Mouse (Mus musculus): Measurements from ENCODE around the gene Hemk1. TPM values are rescaled to one million over a fixed set of nuclear protein-coding genes. Genes with fewer than 3 reads are reported as not detected.
"Not testable (repeated sequence)": the region's sequence is repeated elsewhere in the genome, so short reads cannot be mapped to it uniquely, and the experiment has no call there.

Gene Hemk1
- total RNA-seq, 2 experiments from 2014 or later = 16.5 to 16.6 TPM

DNA sequence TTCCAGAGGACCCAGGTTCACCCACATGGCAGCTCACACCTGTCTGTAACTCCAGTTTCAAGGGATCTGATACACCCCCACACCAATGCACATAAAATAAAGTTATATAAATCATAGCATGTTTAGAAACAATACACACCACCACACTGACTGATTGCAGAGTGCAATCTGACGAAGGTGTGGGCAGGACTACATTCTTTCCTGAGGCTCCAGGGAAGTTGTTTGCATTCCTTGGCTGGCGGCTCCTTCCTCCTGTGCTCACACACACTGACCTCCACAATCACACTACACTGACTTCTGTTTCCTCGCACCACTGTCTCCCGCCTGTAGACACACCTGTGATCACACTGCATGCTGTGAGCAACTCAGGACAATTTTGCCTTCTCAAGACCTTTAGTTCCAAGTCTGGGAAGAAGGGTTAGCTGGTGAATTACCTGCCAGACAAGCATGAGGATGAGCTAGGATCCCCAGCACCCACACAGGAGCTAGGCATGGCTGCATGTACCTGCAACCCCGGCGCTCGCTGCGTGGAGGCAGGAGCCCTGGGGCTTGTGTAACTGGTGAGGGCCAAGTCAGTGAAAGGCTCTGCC is 15.6 kb downstream of the Hemk1 start:
- DNase-seq (ENCODE audit: low spot score in 2 of 2) = no peak
- intact Hi-C loops (cut with DNase I) = no loop called here

DNA sequence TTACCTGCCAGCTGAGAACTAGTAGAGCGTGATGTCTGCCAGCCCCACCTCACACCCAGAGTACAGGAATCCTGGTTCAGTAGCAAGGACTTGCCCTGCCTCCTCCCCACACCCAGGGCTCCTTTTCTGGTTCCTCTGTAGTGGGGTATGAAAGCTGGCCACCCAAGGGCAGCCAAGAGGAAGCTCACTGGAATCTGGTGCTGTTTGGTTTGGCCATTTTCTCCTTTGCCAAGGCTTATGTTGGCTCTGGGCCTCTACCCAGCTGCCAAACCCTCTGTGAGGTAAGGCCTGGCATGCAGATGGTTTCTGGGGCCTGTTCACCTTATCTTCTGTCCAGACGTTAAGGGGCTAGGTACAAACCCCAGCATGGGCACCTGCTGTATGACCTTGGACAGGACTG is 22.4 kb downstream of the Hemk1 start:
- no peak for DNase-seq (ENCODE audit: low spot score in 2 of 2)
- intact Hi-C loops (cut with DNase I) = no loop called here

DNA sequence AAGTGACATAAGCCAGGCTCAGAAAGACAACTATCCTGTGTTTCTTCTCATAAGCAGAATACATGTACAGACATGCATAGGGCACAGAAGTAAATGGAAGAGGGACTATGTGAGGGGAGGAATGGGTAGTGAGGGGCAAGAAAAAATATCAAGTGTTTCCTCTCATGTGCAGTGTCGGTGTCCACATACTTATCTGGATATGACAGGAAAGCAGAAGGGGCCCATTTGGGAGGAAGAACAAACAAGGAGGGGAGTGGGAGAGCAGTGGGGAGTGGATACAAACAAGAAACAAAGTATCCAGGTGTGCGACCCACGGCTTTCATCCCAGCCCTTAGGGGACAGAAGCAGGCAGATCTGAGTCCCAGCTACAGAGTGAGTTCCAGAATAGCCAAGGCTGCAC is 24.2 kb downstream of the Hemk1 start:
- DNase-seq (ENCODE audit: low spot score in 2 of 2) = no peak
- intact Hi-C loops (cut with DNase I) = no loop called here

DNA sequence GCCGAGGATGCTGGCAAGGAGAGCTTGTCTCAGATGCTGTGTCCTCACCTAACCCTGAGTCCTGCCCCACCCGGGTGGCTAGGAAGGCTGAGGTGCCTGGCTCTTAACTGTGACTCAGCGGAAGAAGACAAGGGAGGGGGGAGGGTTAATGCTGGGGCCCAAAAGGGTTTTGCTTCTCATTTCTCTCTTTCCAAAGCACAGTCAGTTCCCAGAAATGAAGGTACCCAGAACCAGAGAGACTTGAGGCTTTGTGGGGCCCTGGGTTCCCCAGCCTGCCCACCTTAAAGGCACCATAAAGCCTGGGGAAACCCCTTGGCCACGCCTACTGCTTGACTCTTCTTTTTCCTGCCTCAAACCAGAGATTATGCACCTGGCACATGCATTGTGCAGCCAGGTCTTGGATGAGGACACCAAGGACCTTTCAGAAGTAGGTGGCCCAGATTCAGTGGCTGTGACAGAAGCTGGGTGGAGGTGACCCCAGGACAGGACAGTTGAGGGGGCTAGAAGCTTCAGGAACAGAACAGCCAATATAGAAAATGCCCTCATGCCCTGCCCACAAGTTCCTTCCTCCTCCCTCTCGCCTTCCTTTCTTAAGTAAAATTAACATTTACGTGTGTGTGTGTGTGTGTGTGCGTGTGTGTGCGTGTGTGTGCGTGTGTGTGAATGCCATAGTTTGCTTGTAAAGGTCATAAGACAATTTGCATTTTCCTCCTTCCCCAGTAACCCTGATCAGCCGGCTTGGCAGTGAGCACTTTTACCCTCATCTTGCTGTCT is 25.2 kb downstream of the Hemk1 start:
- no peak for DNase-seq (ENCODE audit: low spot score in 2 of 2)
- intact Hi-C loops (cut with DNase I) = no loop called here

DNA sequence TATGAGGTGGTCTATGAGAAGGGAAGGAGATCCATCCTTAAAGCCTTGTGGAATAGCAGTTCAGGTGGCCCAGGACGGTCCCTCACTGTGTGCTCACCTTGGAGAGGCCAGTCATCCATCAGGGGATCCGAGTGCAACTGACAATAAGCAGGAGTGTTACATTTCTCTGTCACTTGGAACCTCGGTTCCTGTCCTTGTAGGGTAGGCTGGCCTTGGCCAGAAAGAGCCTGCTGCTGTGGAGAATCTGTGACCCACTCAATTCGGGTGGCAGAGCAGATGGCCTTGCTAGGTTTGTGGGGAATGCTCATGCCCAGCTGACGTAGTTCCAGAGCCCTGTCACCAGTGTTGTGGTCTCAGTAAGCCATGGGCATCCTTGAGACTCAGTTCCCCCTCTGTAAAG is 28.6 kb downstream of the Hemk1 start:
- intact Hi-C loops (cut with DNase I) = no loop called here
- no peak for DNase-seq (ENCODE audit: low spot score in 2 of 2)

DNA sequence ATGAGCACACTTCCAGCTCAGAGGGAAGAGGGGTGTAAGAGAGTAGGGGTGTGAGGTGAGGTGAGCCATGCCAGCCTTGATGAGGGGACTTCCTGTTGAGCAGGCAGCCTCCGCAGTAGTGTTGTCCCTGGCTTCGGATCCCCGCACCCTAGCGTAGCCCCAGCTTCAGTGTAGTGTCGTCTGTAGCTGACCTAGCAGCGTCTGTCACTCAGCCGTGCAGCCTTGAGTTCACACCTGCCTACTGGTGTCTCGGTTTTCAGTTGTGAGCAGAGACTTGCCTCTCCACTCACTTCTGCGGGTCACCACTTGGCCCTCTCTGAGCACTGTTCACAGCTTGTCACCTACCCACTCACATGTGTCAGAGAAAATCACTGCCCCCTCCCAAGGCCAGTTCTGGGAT is 29.0 kb downstream of the Hemk1 start:
- intact Hi-C loops (cut with DNase I) = no loop called here
- no peak for DNase-seq (ENCODE audit: low spot score in 2 of 2)

DNA sequence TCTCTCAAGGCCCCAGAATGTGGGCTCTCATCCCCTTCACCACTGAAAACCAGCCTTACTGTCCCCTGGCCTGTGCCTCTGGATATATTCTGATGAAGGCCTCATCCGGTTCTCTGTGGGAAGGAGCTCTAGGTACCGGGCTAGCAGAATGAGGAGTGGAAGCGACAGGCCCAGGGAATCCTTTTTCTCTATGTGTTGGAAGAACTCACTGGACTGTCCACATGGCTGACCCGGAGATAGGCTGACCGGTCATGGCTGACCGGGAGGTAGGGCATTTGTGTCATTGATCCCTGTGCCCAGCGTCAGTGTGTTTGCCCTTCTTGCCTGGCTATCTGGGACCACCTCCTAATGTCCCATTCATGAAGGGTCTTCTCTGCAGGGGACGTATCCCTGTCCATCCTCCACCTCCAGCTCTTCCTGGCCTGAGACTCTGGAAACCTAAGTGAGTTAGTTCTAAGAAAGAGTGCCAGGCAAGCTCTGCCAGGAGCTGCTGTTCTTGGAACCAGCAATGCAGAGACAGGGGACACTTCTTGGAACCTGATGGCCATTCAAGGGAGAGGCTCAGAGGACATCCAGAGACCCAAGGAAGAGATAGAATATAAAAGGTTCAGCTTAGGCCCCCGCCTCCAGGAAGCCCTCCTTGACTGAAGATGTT is 29.7 kb downstream of the Hemk1 start:
- intact Hi-C loops (cut with DNase I) = no loop called here
- DNase-seq (ENCODE audit: low spot score in 2 of 2) = no peak

DNA sequence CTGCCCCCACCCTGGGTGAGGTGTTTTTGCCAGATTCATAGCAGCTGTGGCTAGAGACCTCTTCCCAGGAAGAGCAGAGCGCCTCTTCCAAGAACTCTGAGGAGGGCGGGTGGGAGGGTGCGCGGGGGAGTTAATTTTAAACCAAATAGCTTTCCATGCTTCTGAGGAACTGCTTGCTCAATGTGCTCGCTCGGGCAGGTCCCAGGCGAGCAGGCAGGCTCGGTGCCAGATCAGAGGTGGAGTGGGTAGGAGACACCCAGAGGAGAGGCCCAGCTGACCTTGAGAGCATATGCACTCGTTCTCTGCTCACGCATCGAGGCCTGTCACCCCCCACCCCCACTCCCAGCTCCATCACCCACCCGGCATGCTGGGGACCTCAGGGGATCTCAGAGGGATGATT is 30.3 kb downstream of the Hemk1 start:
- intact Hi-C loops (cut with DNase I) = no loop called here
- DNase-seq (ENCODE audit: low spot score in 2 of 2) = peak in 1 of 2 experiments; percentile 43

DNA sequence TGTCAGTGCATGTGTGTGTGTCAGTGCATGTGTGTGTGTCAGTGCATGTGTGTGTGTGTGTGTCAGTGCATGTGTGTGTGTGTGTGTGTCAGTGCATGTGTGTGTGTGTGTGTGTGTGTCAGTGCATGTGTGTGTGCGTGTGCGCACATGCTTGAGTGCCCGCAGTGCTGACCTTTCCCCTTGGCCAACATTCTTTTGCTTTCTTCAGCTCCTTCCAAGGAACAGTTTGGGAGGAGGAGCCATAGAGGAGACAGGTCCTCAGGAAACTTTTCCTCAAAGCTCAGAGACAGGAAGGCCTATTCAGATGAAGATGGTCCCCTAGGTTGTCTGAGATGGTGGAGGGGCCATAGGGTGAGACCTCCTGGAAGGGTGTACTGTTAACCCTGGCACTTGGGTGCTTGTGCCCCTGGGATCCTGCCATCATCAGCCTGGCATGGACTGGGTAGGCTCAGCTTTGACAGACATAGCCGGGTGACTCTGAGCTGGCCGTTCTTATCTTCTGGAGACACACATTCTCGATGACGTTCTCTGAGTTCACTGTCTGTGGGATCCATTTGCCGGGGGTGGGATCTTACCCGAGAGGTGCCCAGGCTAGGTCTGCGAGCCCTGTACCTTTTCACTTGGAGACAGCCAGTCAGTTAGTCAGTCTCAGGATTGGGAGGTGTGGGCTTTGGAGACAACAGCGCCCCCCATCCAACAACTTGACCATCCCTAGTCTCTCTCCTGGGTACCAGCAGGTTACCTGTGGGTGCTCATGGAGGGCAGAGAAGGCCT is 30.9 kb downstream of the Hemk1 start:
- intact Hi-C loops (cut with DNase I) = no loop called here
- DNase-seq (ENCODE audit: low spot score in 2 of 2) = no peak

DNA sequence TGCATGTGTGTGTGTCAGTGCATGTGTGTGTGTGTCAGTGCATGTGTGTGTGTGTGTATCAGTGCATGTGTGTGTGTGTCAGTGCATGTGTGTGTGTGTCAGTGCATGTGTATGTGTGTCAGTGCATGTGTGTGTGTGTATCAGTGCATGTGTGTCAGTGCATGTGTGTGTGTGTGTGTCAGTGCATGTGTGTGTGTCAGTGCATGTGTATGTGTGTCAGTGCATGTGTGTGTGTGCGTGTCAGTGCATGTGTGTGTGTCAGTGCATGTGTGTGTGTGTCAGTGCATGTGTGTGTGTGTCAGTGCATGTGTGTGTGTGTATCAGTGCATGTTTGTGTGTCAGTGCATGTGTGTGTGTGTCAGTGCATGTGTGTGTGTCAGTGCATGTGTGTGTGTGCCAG is 31.5 kb downstream of the Hemk1 start:
- DNase-seq (ENCODE audit: low spot score in 2 of 2); intact Hi-C loops (cut with DNase I): not testable (repeated sequence)

DNA sequence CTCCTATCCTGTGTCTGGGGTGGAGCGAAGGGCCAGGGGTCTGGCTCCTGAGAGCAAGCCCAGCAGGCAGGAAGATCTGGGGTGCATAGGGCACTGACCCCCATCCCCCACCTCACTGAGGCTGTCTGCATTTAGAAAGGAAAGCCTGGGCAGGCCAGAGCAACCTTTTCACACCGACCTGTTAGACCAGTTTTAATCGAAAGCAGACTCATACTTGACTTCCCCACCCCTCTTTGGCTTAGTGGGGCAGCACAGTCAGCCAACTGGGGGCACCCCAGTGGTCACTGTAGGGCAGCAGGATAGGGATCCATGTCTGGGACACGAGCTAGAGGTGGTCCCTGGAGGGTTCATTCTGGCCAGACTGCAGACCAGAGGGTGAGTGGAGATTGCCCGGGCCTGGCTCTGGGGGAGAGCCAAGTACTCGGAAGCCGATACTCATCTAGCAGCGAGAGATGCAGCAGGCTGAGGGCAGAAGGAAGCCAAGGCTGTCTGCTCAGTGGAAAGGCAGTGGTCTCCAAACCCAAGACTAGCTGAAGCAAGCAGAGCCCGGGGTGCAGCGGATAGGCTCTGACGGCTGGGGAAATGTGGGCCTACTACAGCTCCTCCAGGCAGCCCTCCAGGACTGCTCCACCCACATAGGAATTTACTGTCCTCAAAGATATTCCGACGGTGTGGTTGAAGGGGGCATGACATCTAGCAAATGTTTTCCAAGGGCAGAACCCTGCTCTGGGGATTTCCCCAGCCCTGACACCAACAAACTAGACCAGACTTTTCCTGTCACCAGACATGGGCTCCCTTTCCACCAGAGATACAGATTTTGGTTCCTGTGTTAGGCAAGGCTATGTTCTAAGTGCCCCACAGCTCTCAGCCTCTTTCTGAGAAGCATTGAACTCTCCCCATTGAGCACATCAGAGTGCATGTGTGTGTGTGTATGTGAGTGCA is 32.3 kb downstream of the Hemk1 start:
- intact Hi-C loops (cut with DNase I) = no loop called here

DNA sequence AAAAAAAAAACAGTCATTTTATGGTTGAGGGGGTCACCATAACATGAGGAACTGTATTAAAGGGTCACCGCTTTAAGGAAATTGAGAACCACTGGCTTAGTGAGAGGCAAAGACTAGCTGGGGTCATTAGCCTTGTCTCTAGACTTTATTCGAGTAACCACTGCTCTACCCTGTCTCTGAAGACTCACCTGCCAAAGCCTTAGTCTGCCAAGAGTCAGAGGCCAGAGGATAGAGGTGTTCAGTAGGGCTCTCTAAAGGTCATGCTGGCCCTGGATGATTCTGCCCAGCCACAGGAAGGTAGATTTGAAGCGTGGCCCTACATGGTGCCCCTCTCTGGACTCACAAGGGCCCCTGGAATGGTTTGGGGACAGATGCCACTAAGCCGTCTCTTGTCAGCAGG is 33.1 kb downstream of the Hemk1 start:
- intact Hi-C loops (cut with DNase I) = no loop called here
- DNase-seq (ENCODE audit: low spot score in 2 of 2) = no peak

More for the DNA sequence above, 32.3 kb downstream of the Hemk1 start:
- DNase-seq (ENCODE audit: low spot score in 2 of 2) = no peak

DNA sequence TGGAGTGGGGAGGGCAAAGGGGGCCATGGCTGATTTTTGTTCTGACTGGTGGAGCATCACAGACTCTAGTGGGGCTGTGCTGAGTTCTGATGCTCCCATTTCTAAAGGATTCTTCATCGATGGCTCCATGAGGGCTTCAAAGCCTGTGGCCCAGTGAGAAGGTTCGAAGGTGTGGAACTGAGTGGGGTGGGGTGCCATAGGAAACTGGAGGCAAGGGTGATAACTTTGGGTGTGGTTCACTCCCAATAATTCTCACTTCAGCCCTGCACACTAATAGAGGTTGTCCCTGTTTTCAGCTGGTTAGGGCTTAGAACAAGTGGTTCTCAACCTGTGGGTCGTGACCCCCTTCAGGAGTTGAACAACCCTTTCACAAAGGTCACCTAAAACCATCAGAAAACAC is 33.8 kb downstream of the Hemk1 start:
- intact Hi-C loops (cut with DNase I) = no loop called here
- no peak for DNase-seq (ENCODE audit: low spot score in 2 of 2)

DNA sequence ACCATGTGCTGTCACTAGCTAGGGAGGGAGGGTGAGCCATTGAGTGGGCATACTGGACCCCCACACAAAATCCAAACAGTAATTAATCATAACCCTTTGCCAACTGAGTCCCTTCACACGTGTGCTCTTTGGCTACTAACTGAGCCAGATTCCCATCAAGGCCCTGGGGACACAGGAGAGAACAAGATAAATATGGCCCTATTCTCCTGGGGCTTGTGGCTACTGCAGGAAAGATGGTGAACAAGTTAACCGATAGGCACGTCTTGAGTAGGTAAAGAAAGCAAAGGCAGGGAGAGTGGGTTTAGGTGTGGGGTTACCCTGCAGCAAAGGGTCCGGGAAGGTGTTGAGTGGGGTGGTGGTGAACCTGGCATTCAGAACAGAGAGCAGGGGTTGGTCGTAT is 34.2 kb downstream of the Hemk1 start:
- intact Hi-C loops (cut with DNase I) = no loop called here

DNA sequence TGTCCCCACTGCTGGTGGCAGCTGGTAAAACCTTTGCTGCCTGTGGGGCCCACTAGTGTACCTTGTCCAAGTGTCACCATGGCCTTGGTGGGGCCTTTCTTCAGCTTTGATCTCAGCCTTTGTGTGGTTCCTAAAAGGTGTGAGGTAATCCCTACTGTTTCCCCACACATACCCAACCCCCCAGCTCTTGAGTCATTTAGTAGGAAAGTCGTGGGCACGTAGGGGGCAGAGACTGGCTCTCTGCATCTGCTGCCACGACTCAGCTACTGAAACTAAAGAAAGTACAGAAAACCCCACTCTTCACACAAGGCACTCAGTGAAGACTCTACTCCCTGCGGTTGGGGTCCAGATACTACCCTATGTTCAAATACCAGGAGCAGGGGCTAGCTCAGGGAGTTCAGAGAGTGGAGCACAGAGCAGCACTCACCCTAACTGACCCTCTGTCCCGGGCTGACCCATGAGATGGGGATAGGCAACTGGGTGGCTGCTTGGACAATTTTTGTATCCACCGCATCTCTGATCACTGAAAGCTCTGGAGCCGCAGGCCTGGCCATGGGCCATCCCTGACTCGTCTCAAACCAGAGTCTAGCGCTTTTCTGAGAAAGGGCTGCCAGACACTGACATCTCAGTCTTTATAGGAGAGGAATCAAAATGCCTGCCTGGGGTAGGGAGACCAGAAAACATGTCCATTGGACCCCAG is 34.9 kb downstream of the Hemk1 start:
- intact Hi-C loops (cut with DNase I) = no loop called here
- DNase-seq (ENCODE audit: low spot score in 2 of 2) = no peak

More for the DNA sequence above, 34.2 kb downstream of the Hemk1 start:
- DNase-seq (ENCODE audit: low spot score in 2 of 2) = no peak

DNA sequence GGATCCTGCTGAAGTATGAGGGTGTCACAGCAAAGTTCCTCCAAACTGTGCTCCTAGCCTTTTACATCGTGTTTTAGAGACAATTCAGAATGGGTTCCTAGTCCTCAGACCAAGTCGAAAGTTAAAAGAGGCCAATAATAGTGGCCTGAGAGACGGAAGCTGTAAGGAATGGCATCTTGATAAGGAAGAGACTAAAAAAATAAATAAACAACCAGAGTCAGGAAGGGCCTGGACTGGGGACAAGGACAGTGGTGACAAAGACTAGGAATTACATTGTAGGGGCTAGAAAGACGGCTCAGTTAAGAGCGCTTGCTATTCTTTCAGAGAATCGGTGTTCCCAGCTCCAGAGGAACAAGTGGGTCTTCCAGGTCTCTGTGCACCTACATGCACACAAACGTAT is 35.6 kb downstream of the Hemk1 start:
- intact Hi-C loops (cut with DNase I) = no loop called here
- DNase-seq (ENCODE audit: low spot score in 2 of 2) = no peak

DNA sequence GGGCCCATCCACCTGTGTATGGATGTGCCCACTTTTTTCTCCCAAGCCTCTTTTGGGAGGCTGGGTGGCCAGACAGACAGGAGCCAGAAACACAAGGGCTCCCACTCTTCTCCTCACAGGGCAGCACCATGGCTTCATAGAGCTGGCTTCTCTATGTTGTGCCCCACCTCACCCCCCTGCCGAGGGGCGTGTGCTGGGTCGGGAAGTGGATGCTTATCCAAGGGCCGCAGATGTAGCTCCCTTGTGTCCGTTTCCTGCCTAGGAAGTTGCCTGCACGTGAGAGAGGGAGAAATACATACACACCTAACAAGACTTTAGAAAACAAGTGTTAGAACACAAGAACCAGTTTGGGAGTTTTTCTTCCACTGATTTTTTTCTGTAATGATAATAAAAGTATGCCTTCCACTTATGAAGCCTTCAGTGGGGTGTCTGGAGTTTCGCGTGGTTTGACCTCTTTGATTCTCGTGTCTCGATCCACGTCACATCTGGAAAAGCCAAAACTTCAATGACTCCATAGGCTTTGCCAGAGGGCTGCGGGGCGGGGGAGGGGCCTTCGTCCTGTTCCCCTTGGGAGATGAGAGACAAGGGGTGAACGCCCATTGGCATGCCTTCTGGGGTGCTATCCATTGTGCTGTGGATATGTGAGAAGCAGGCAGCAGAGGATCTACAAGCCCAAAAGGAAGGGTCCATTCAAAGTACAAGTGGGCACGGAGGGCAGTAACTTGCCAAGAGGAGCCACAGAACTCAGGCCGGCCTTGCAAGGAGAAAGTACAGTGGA is 36.4 kb downstream of the Hemk1 start:
- intact Hi-C loops (cut with DNase I) = no loop called here
- DNase-seq (ENCODE audit: low spot score in 2 of 2) = no peak
